Mouse (Mus musculus) left cerebral cortex, adult 11 months (tissue): Measurements from ENCODE around the gene Tcp1.
A peak's percentile ranks its signal among the peaks of the same experiment; 100 is the strongest.
"Not testable (repeated sequence)": the region's sequence is repeated elsewhere in the genome, so short reads cannot be mapped to it uniquely, and the experiment has no call there.

Source experiments
- DNase-seq: peaks from one replicate; pipeline ENCODE4 v3.0.0; 2022; ENCODE audit warnings: low spot score

Tcp1 gene

GRCm38 (mm10) chr17:12915881-12916583, 531 bp downstream of the Tcp1 start, which contains the start of gene Mrpl18:
Gene Mrpl18 (minus strand): TSS chr17:12916345.
- peak; percentile 99 for DNase-seq

- peak; percentile 37 for DNase-seq
These were observed 1.3 kb downstream of the Tcp1 start for GRCm38 (mm10) chr17:12916588-12917380.

GRCm38 (mm10) chr17:12921073-12921472, 5.6 kb downstream of the Tcp1 start:
- no peak for DNase-seq

GRCm38 (mm10) chr17:12925001-12925400, 9.5 kb downstream of the Tcp1 start:
- DNase-seq, result no peak

- no peak for DNase-seq
These were observed 10.2 kb downstream of the Tcp1 start for GRCm38 (mm10) chr17:12925703-12926180.

GRCm38 (mm10) chr17:12931576-12931975, 16.1 kb downstream of the Tcp1 start:
- not testable (repeated sequence) for DNase-seq

- no peak for DNase-seq
These were observed 20.2 kb downstream of the Tcp1 start for GRCm38 (mm10) chr17:12935719-12936118.

GRCm38 (mm10) chr17:12937412-12937970, 22.0 kb downstream of the Tcp1 start:
- no peak for DNase-seq

- no peak for DNase-seq
These were observed 22.6 kb downstream of the Tcp1 start for GRCm38 (mm10) chr17:12938077-12938476.

- not testable (repeated sequence) for DNase-seq
These were observed 24.1 kb downstream of the Tcp1 start for GRCm38 (mm10) chr17:12939377-12940148.

GRCm38 (mm10) chr17:12940151-12940805, 24.8 kb downstream of the Tcp1 start, which contains the start of gene Acat3:
Gene Acat3 (minus strand): TSS chr17:12940600.
- no peak for DNase-seq

- DNase-seq, result no peak
These were observed 26.2 kb downstream of the Tcp1 start for GRCm38 (mm10) chr17:12941543-12942260.

GRCm38 (mm10) chr17:12942459-12943162, 27.1 kb downstream of the Tcp1 start:
- no peak for DNase-seq

GRCm38 (mm10) chr17:12949669-12950068, 34.2 kb downstream of the Tcp1 start:
- no peak for DNase-seq

- no peak for DNase-seq
These were observed 41.2 kb downstream of the Tcp1 start for GRCm38 (mm10) chr17:12956664-12957063.

- not testable (repeated sequence) for DNase-seq
These were observed 43.9 kb downstream of the Tcp1 start for GRCm38 (mm10) chr17:12959377-12959776.

- DNase-seq, result peak; percentile 92
These were observed 44.9 kb downstream of the Tcp1 start, which contains the start of gene Acat2 for GRCm38 (mm10) chr17:12960331-12960873. Gene Acat2 (minus strand): TSS chr17:12960747.

GRCm38 (mm10) chr17:12963476-12963875, 48.0 kb downstream of the Tcp1 start:
- no peak for DNase-seq

- DNase-seq, result no peak
These were observed 51.7 kb downstream of the Tcp1 start for GRCm38 (mm10) chr17:12967173-12967572.

GRCm38 (mm10) chr17:12973851-12974250, 58.4 kb downstream of the Tcp1 start:
- no peak for DNase-seq
